Comparison of ENCODE assay signal across 11 mouse cellular contexts in the genomic region with DNA sequence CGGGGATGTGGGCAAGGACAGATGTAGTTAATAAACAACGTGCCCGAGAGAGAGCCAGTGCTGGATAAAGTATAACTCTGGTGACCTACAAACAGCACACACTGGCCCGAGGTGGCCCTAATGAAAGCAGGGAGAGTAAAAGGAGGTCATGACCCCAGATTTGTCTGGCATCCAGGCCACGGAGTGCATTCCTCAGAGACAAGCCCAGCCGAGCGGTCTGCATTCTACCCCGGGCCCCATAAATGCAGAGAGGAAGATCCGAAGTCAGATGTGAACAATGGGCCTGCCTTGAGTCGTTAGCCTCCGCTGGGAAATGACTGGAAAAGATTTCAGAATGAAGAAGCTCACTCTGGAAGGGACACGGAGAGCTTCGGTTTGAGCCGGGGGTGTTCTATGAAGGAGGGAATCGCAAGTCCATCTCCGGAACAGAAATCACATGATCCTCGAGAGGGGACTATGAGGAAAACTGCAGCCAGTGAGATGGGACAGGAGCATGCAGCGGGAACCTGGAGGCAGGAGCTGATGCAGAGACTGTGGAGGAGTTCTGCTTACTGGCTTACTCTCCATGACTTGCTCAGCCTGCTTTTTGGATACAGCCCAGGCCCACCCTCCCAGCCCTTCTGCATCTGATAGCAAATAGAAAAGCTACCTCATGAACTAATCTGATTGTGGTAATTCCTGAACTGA.
DNase-seq lines count a peak whose midpoint lies in the region; ATAC-seq and TF ChIP-seq lines count a peak whose summit lies in the region.
"Had no signal": no experiment of that assay in that cellular context is flagged by ENCODE, and none has a peak within 500 bp of the region (broad histone marks: within the 10 kb centered on the region; RNA-seq: fewer than 3 reads in every experiment).

No protein-coding gene starts in this region.

- H3K27ac ChIP-seq in heart, embryonic 10.5 days, result peak overlapping the region; percentile 72
- no peak overlapping the region for H3K27ac ChIP-seq in heart, embryonic 11.5 days (ENCODE audit: low read depth, low read length)
- peak overlapping the region; percentile 80 for H3K27ac ChIP-seq in kidney, embryonic 16.5 days (ENCODE audit: low read length)
- H3K27ac ChIP-seq in left cerebral cortex, adult 2 months, result no peak overlapping the region
- H3K27ac ChIP-seq: forebrain, embryonic 13.5 days; hindbrain, embryonic 15.5 days; macrophage had no signal

- H3K4me2 ChIP-seq in heart, embryonic 11.5 days, result no peak overlapping the region
- H3K4me2 ChIP-seq in kidney, embryonic 16.5 days (replicated peaks; ENCODE audit: low read depth, low read length), result no peak overlapping the region; the same call in 1 of the 2 replicates
- H3K4me2 ChIP-seq: forebrain, embryonic 13.5 days; hindbrain, embryonic 15.5 days had no signal

- no peak for TF ChIP-seq CTCF in left cerebral cortex, adult 2 months (IDR thresholded peaks at IDR 0.05)

- H3K36me3 ChIP-seq in heart, embryonic 10.5 days, result no peaks in the 10 kb centered on the region
- H3K36me3 ChIP-seq in heart, embryonic 11.5 days (ENCODE audit: control insufficient read depth, insufficient read depth, low read length), result no peaks in the 10 kb centered on the region
- H3K36me3 ChIP-seq in kidney, embryonic 16.5 days (ENCODE audit: insufficient read depth, low read length), result no peaks in the 10 kb centered on the region
- H3K36me3 ChIP-seq: hindbrain, embryonic 15.5 days had no signal

- no peak for ATAC-seq in heart, embryonic 11.5 days (replicated peaks; ENCODE audit: insufficient number of reproducible peaks, low FRiP score, low TSS enrichment)
- peak; percentile 96 for ATAC-seq in kidney, embryonic 16.5 days (ENCODE audit: low FRiP score, low TSS enrichment)
- no peak for ATAC-seq in megakaryocyte-erythroid progenitor cell, adult 5-6 weeks (replicated peaks; ENCODE audit: low FRiP score, low TSS enrichment, poor library complexity, severe bottlenecking)
- ATAC-seq: forebrain, embryonic 13.5 days had no signal

- no peak overlapping the region for H3K9ac ChIP-seq in heart, embryonic 11.5 days (ENCODE audit: low read depth, low read length)
- peak overlapping the region; percentile 36; the same call in 1 of the 2 replicates for H3K9ac ChIP-seq in kidney, embryonic 16.5 days (replicated peaks; ENCODE audit: low read length)
- H3K9ac ChIP-seq: forebrain, embryonic 13.5 days; hindbrain, embryonic 15.5 days had no signal

- H3K27me3 ChIP-seq in heart, embryonic 10.5 days (ENCODE audit: insufficient read depth, poor library complexity, severe bottlenecking), result no peaks in the 10 kb centered on the region
- H3K27me3 ChIP-seq in heart, embryonic 11.5 days (ENCODE audit: control insufficient read depth, insufficient read depth, low read length), result no peaks in the 10 kb centered on the region
- H3K27me3 ChIP-seq in kidney, embryonic 16.5 days (ENCODE audit: insufficient read depth, low read length), result no peaks in the 10 kb centered on the region
- H3K27me3 ChIP-seq: forebrain, embryonic 13.5 days; hindbrain, embryonic 15.5 days had no signal

- WGBS in heart, embryonic 10.5 days, result 42% methylated on average over 18 of the region's 18 CpGs
- WGBS in heart, embryonic 11.5 days (ENCODE audit: insufficient replicate concordance), result 42% methylated on average over 18 of the region's 18 CpGs
- 26% methylated on average over 18 of the region's 18 CpGs for WGBS in kidney, embryonic 16.5 days

- no peak for DNase-seq in heart, embryonic 10.5 days (ENCODE audit: low spot score)
- peak; percentile 76 for DNase-seq in embryo, embryonic 9.5 days (ENCODE audit: extremely low spot score)
- peak; percentile 79 for DNase-seq in mesoderm, embryonic 11.5 days (ENCODE audit: low read depth, low spot score)
- no peak for DNase-seq in left cerebral cortex, adult 2 months (ENCODE audit: extremely low spot score in 1 of 2, low spot score in 2 of 2)
- DNase-seq in cerebellum, postnatal 25 days, result no peak

- no peak overlapping the region for H3K4me3 ChIP-seq in heart, embryonic 10.5 days
- no peak overlapping the region for H3K4me3 ChIP-seq in heart, embryonic 11.5 days (ENCODE audit: low read depth, low read length)
- no peak overlapping the region for H3K4me3 ChIP-seq in kidney, embryonic 16.5 days (ENCODE audit: low read length)
- no peak overlapping the region for H3K4me3 ChIP-seq in left cerebral cortex, adult 2 months
- H3K4me3 ChIP-seq: forebrain, embryonic 13.5 days; hindbrain, embryonic 15.5 days had no signal

- peaks cover 10% of the 10 kb centered on the region for H3K4me1 ChIP-seq in heart, embryonic 10.5 days
- no peaks in the 10 kb centered on the region for H3K4me1 ChIP-seq in heart, embryonic 11.5 days (ENCODE audit: control insufficient read depth, insufficient read depth, low read length)
- H3K4me1 ChIP-seq in kidney, embryonic 16.5 days (ENCODE audit: insufficient read depth, low read length), result peaks cover 12% of the 10 kb centered on the region
- H3K4me1 ChIP-seq: forebrain, embryonic 13.5 days; hindbrain, embryonic 15.5 days had no signal

- no peaks in the 10 kb centered on the region for H3K9me3 ChIP-seq in heart, embryonic 10.5 days
- H3K9me3 ChIP-seq in heart, embryonic 11.5 days (replicated peaks; ENCODE audit: control insufficient read depth, low read length), result no peaks in the 10 kb centered on the region
- H3K9me3 ChIP-seq in kidney, embryonic 16.5 days (ENCODE audit: low read length), result no peaks in the 10 kb centered on the region
- H3K9me3 ChIP-seq: forebrain, embryonic 13.5 days; hindbrain, embryonic 15.5 days had no signal

- intact Hi-C loops in left cerebral cortex, adult 2 months (cut with DNase I), result no loop called here

Comparison
In these comparisons a context has a peak if more than half of its experiments do, and no peak if none do; other contexts are left out.
1. H3K27ac ChIP-seq: peak in heart, embryonic 10.5 days (single experiment) and kidney, embryonic 16.5 days (single experiment); none in heart, embryonic 11.5 days (single experiment) and left cerebral cortex, adult 2 months (single experiment).
2. DNase-seq: peak in embryo, embryonic 9.5 days (single experiment) and mesoderm, embryonic 11.5 days (single experiment); none in heart, embryonic 10.5 days (single experiment), left cerebral cortex, adult 2 months (0 of 2) and cerebellum, postnatal 25 days (0 of 2).